Mouse (Mus musculus) C2C12 (cell line): Measurements from ENCODE around the gene Mycbpap.

Source experiments
- CEBPB ChIP-seq: IDR thresholded peaks from one replicate; pipeline ENCODE4 v1.6.1; 2011; ENCODE audit warnings: low read depth, mild to moderate bottlenecking, control low read depth, moderate library complexity
- CTCF ChIP-seq: IDR thresholded peaks from one replicate; pipeline ENCODE4 v1.5.1; 2011; ENCODE audit not compliant: control insufficient read depth, insufficient read depth, insufficient read length
- MAX ChIP-seq: IDR thresholded peaks from one replicate; pipeline ENCODE4 v1.6.1; 2011; ENCODE audit warnings: mild to moderate bottlenecking, control low read depth
- MYOD1 ChIP-seq: IDR thresholded peaks from one replicate; pipeline ENCODE4 v1.6.1; 2011; ENCODE audit warnings: low read depth; ENCODE audit not compliant: control insufficient read depth, insufficient read length
- MYOG ChIP-seq: IDR thresholded peaks from one replicate; pipeline ENCODE4 v1.6.1; 2011; ENCODE audit not compliant: control insufficient read depth, insufficient read length; ENCODE audit errors: extremely low read depth
- USF1 ChIP-seq: IDR thresholded peaks from one replicate; pipeline ENCODE4 v1.6.1; 2011; ENCODE audit warnings: low read depth, mild to moderate bottlenecking, control low read depth, moderate library complexity

- no peak for TF ChIP-seq MYOG
- no peak for TF ChIP-seq CTCF
- TF ChIP-seq MAX, result no peak
- TF ChIP-seq MYOD1, result no peak
- TF ChIP-seq CEBPB, result no peak
- TF ChIP-seq USF1, result no peak
Observed at GRCm38 (mm10) chr11:94521219-94521843, at the start of gene Mycbpap.
